Mouse (Mus musculus) granulocyte monocyte progenitor cell, adult 5-6 weeks (primary cell): Measurements from ENCODE around the gene Ehhadh. TPM values are rescaled to one million over a fixed set of nuclear protein-coding genes. Genes with fewer than 3 reads are reported as not detected.
A peak's percentile ranks its signal among the peaks of the same experiment; 100 is the strongest.
"Not testable (repeated sequence)": the region's sequence is repeated elsewhere in the genome, so short reads cannot be mapped to it uniquely, and the experiment has no call there.

ENCODE experiments used
- ATAC-seq: replicated peaks from 2 replicates; pipeline ENCODE4 v1.8.0; 2016; ENCODE audit warnings: mild to moderate bottlenecking, moderate TSS enrichment, inconsistent platforms; ENCODE audit not compliant: poor library complexity, severe bottlenecking
- total RNA-seq, 2 experiments: library from RNA; stranded (forward) in 1 of 2; stranded (reverse) in 1 of 2; fragments of 200-712, 200-1000 nt in 1 of 2; fragments of >200 nt in 1 of 2; fragmentation: Nextera tagmentation in 1 of 2; gene quantifications; 2 replicates each; pipeline ENCODE4 v1.2.3; 2014 to 2017

Ehhadh gene
- total RNA-seq (2014; fragmentation: Nextera tagmentation) (1.8 and 5.1 TPM in 2 replicates), total RNA-seq (2017) (2.2 and 2.8 TPM in 2 replicates)

DNA sequence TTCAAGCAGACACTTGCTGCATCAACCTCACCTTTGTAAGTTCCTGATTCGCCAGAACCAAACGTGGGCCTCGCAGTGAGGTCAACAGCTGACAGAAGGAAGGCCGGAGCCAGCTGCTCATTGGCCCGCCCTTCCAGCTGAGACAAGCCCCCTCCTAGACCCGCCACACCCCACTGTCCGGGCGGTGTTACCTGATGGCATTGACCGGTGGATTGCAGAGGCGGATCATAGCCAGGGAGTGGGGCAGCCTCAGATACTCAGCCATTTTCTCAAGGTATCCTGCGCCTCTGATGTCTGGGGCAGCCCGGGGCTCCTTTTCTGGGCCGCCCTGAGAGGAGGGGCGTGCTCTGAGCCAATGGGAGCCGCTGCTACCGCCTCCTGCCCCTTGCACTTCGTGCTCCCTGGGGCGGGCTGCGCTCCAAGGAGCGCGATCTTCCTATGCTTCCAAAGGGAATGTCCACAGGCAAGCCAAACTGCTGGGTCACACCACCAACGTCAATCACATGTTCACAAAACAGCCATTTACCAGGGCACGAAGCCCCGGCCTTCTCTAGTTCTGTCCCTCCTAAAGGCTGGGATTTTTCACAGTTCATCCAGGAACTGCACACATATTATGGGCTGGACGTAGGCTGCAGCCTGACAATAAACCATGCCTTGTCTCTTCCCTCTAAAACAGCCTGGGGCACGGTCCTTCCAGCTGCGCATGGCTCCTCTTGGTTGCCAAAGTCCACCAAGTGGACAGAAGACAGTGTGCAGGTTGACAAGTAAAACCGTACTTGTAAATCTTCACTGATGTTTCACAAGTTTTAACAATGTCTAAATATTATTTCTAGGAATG is at the start of gene Ehhadh:
Gene Ehhadh (minus strand): TSS at position 292 of the 838 bp plus-strand sequence.
- peak; percentile 89 for ATAC-seq

DNA sequence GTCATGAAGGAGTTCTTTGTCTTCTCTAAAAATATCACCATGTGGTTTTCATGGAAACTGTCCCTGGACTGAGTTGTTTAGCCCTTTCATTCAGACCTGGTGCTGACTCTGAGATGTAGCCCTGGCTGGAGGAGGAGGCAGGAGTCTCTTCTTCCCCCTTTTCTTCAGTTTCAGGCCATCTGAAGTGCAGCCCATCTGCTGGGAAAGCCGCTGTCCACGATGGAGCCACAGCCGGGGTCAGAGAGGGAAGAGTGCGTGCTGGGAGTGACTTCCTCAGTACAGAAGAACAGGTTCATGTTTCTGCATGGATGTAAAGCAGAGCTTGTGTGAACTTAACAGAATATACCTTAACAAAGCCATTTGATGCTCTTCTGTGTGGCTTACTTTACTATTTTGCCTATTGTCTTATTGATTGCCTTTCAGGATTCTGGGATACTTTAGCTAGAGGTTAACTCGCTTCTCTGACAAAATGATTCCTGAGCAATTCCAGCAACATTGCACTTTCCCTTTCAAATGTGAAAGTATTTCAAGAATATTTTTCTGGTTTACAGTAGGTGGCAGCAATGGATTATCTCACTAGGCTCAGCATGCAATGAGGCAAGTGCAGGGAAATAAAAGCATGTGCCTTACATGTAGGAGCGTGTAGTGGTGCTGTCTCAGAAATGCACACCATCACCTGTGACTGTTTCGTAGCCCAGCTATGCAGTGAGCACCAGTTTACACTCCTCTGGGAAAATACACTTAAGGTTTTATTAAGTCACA is 48.9 kb upstream of the Ehhadh start:
- ATAC-seq, result peak; percentile 52

DNA sequence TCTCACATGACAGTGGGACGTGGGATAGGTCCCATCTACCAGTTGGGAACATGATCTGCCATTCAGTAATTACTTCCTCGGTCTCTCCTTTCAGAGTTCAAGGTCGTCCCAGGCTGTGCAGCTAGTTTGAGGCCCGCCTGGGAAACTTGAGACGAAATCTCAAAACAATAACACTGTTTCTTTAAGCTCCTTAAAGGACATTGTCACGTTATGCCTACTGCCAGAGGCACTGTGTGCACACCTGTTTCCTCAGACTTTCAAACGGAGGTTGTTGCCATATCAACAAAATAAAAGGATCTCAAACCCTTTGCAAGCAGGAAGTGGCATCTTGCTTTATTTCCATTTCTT is 48.0 kb upstream of the Ehhadh start:
- peak; percentile 45 for ATAC-seq

DNA sequence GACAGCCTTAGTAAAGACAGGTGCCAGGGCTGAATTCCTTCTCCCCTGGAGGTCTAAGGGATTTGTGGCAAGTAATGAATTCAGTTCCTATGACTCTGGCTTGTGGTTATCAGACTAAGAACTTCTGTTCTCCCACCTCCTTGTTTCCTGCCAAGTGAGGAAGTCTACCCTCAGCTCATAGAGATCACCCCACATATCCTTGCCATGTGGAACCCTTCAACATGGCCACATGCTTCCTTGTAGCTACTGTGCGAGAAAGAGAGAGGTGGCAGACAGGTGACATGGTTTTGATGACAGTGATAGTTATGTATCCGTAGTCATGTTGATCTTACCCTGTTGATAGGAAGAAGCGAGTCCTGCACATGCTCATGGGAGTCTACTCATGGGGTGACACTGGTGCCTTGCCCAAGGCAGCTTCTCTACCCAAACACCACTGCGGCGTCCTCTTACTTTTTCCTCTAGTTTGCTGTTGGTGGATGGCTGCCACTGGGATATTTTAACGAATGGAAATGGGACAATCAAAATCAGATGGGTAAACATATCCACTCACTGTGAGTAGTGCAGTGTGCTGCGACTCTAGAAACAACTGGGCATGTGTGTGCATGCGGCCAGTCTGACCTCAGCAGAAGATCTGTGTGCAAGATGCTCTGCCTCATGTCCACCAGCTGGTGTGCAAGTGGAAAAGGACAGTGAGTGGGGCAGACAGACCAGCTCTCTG is 47.4 kb upstream of the Ehhadh start:
- ATAC-seq, result no peak

DNA sequence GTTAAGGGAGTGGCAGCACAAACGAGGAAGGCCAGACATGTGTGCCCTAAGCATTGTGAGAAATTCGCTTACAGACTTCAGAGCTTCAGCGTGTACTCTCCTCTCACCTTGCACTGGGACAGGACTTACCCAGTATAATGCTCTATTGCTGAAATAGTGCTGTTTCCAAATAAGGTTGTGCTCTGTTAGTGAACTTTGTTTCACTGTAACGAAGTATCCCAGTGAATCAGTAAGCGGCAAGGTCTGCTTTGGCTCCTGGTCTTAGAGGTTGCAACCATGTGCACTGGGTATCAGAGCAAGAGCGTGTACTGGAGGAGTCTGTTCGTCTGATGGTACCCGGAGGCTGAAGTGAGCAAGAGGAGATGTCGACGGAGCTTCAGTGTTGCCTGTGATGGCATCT is 46.4 kb upstream of the Ehhadh start:
- no peak for ATAC-seq

DNA sequence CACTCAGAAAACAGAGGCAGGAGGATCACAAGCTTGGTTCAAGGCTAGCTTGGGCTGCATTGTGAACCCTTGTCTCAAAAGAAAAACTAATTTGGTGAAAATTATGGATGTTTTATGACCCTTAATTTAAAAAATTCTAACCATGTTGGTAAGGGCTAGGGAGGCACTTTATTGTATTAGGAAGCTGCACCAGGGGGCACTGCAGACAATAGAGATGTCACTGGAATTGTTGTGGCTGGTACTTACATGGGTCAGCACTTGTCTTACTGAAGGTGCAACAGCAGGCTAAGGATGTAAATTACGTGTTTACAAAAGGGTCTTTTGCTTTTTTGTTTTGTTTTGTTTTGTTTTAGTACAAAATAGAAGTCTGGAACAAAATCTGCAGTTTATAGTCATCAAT is 45.9 kb upstream of the Ehhadh start:
- ATAC-seq, result no peak

DNA sequence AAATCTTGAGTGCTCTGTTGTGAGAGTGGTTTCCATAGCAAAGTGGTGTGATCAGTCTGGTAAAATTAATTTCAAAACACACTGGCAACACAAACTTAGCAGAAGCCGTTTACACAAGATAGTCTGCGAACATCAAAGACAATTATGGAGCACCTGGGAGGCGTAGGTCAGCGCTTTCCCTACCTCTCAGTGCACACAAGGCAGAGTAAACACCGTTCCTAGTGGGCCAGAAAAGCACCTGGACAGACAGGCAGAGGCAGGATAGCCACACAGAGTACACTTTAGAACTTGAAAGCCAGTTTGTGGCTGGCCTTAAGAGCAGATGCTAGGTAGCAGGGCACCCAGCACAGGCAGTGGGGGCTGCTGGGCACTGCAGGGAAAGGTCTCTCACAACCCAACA is 44.2 kb upstream of the Ehhadh start:
- no peak for ATAC-seq

DNA sequence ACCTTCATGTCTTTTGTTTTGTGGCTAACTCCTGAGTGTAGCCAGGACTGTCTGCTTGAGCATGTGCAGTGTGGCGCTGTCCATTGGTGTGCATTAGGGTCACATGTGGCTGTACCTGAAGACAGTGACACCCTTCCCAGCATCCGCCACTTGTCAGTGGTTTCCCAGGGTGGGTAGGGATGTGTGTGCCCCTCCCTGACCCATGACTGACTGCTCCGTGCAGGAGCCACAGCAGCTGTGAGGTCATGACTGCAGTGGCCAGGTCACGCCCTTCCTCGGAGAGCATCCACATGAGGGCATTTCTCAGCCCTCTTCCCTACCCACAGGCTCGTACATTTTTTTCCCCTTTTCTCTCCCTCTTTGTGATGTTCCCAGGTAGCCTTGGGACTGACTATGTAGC is 43.2 kb upstream of the Ehhadh start:
- no peak for ATAC-seq

DNA sequence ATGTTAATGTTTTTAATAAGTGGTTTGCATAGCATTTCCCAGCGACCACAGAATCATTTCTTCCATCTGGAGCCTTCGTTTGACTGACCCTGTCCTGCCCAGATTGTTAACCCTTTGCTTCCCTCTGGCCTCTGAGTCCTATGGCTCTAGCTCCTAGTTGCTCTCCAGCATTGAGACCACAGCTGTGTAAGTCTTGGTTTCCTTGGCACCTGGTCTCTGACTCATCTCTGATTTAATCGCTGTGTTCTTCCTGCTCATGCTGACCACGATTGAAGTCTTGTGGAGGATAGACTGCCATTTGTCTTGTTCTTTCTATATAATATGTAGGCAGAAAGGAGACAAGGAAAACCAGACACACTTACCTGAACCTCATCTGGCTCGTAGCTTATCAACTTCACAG is 42.1 kb upstream of the Ehhadh start:
- ATAC-seq, result no peak; the same call in 1 of the 2 replicates

DNA sequence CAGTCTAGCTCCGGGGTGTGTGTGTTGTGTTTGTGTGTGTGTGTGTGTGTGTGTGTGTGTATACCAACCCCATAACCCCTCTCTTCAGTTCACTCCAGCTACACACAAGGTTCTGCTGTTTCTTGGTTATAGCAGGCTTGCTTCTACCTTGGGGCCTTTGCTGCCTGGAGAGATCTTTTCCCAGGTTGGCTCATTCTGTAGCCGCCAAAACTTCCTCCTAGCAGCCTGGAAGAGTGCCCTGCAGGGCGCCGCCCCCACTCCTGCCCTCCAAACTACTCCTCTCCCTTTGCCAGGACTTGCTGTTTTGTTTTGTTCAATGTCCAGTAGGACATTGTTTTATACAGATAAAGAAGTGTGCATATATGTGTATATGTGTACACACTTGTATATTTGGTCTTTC is 40.0 kb upstream of the Ehhadh start:
- 0 out of 2 replicates have a peak, but pooled peaks have one; percentile 14 for ATAC-seq

DNA sequence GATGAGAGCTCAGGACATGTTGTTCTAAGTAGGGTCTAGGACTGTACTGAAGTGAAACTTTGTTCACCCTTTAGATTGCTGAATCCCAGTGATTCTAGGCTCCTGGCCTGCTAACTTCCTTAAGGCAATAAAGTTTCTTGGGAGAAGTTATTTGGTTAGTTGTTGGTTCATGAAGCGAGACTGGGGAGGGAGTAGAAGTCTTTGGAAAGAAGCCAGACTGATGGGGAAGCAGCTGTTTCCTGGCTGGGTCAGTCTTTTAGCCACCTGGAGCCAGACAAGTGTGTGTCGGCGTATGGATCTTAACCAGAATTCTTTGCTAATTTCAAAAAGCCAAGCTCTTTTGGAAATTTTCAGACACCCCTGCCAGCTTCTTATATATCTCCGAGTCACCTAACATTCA is 39.5 kb upstream of the Ehhadh start:
- peak; percentile 30 for ATAC-seq

DNA sequence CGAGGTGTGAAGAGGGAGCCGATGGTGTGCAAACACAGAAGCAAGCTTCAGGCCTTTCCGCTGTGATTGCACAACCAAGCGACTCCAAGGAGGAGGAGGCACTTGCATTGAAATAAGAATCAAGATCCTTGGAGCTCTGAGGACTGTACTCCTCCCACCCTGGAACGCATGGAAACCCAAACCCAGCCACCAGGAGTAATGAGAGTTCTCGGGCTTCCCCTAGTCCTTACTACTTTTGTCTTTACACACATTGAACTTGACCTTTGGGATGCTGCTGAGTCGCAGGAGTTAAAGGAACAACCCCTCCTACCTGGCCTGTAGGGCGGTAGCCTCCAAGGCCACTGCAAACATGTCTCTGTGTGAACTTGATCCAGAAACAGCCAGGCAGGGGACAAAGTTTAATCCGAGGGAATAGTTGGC is 38.0 kb upstream of the Ehhadh start:
- ATAC-seq, result no peak

DNA sequence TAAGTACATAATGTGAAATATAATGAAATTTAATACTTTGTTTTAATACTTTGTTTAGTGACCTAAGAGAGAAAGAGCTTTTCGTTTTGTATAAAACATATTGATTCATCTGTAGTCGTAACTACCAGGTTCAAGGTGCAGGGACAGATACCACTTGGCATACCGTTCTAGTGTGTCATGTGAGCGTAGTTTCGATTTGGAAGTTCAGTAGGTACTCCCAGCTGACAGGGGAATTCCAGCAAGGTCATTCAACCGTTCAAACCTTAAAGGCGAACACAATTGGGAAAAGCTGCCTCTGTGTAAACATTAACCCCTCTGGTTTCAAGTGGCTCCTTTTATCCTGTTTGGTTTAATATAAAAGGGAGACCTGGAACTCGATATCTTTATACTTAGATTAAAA is 31.0 kb upstream of the Ehhadh start:
- no peak for ATAC-seq

DNA sequence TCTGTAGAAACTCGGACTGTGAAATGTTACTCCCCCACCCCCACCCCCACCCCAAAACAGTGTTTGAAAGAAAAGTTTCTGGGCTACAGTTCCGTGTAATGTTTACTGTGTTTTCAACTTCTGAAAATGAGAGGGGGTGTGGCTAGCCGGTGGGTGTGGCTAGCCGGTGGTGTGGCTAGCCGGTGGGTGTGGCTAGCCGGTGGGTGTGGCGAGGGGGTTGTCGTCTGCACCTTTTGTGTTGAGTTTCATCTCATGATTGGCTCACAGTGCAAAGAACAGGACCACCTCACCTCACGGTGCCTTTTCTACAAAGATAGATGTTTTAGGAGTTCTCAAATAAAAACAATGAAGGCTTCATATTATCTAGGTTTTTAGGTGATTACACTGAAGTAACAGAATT is 30.5 kb upstream of the Ehhadh start:
- ATAC-seq, result peak; percentile 65

DNA sequence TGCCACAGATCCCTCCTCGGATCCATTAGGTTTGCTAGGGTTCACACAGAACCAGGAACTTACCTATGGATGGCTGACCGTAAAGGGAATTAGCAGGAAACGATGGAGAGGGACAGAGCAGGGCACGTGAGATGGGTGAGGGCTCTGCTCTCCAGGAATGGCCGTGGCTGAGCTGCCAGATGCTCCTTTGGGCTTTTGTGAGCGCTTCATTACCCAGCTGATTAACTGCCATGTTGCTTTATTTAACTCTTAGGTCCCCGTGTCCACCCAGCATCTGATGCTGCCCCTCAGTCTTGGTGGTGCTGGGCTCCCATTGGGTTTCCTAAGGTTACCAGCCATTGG is 28.0 kb upstream of the Ehhadh start:
- no peak for ATAC-seq

DNA sequence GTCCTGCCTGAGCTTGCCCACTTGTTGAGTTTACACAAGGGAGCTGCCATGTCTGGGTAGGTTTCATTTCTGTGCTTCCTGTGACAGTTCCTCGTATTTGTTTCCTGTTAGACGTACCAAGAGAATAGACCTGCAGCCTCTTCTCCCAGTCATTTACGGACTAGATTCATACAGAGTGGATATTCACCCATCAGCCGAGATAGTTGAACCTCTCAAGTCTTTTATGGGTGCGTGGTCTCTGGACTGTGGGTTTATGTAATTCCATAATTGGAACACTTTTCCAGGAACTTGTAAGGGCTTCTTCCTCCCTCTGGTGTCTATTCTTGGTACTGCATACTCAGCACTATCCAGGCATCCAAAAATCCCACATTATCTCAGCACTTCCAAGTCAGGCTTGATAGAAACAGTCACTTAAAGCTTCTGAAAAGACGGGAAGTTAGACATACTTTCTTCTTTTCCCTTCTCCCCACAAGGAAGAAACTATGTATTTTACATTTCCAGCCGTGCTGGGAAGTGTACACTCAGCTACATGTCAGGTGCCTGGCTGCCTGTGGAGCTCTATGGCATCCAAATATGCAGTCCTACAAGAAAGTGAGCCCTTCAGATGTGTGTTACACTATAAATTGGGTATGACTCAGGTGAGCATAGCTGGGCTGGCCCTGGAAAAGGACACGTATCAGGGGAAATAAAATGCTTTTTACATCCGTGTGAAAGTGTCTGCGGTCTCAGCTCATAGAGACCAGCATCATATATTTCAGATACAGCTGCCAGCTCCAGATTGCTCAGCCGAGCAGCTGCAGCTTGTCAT is 27.5 kb upstream of the Ehhadh start:
- ATAC-seq, result peak; percentile 56

DNA sequence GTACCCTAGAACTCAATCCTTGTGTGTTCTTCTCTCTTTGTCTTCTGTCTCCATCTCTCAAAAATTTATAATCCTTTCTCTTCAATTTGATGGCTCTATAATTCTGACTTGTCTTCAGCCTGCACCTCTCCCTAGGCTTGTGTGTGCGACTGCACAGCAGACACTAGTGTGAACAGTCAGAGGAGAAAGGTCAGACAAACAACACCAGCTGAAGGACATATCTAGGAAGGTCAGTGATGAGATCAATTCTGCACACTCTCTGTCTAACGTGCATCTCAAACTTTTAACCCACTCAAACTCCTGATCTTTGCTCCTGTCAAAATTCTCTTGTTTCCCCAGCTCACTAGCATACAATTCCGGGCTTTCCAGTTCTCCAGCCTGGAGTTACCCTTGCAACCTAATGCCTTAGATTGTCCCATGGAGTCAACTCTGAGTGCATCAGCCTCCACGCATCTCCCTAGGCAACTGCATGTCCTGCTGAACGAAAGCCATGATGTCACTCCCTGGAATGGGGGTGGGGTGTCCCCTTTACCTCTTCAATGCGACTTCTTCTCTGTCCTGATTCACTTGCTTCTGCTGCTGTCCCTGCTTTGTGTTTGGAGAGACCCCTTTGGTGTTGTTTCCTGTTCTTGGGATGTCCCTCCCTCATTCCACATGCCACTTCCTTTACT is 25.7 kb upstream of the Ehhadh start:
- ATAC-seq, result no peak

DNA sequence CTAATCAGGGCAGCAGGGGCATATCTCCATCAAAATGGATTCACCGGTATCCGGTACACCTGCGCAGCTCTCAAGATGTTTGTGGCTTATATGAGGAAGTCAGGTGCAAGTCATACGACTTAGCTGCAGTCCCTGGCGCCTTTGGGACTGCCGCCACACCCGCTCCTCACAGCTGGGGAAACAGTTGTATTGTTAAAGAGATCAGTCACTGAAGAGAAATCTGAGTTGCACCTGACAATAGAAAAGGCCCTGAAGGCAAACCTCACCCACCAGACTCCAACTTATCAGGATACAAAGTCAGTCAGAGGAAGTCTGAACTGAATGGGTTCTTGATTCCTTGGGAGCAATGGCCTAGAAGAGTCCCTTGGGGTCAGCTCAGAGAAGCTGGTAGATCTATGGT is 20.2 kb upstream of the Ehhadh start:
- ATAC-seq, result not testable (repeated sequence)

DNA sequence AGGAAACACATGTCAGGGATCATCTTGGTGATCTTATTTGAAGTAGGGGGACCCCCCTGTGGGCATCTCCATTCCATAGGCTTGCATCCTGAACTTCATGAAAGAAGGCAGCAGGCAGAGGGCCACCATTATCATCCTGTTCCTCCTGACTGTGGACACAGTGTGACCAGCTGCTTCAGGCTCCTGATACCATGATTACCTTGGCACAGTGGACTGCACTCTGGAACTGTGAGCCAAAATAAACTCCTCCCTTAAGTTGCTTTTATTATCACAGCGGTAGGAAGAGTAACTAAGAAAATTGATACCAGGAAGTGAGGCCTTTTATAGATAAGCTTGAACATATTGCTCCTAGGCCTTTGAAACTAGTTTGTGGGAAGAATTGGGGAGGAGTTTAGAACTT is 19.3 kb upstream of the Ehhadh start:
- ATAC-seq, result no peak

DNA sequence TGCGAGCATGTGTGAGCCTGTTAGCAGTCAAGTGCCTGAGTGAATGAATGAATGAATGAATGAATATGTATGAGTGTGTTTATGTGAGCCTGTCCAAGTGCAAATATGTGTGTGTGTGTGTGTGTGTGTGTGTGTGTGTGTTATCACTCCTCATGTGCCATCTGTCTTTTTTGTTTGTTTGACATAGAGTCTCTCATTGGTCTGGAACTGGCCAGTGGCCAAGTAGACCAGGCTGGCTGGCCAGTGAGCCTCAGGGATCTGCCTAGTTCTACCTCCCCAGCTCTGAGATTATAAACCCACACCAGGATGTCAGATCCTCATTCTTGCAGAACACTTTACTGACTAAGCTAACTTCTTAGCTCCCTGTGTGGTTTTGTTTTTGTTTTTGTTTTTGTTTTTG is 16.7 kb upstream of the Ehhadh start:
- ATAC-seq, result no peak
